Mouse (Mus musculus) CD4-positive, CD25-positive, alpha-beta regulatory T cell, adult 2 months (primary cell): ENCODE measurements around the gene Ube2l6.

ENCODE experiments used
- DNase-seq: peaks from one replicate; pipeline ENCODE4 v3.0.0-alpha.2; 2012; ENCODE audit warnings: low read depth, low spot score

The Ube2l6 gene

GRCm38 (mm10) chr2:84798493-84798921, at the start of gene Ube2l6:
Ube2l6 (plus strand) TSS chr2:84798828.
- DNase-seq, result peak; percentile 75

- DNase-seq, result no peak
Observed at GRCm38 (mm10) chr2:84750115-84750514, 48.5 kb upstream of the Ube2l6 start.

GRCm38 (mm10) chr2:84756245-84756644, 42.4 kb upstream of the Ube2l6 start:
- no peak for DNase-seq

GRCm38 (mm10) chr2:84757026-84757682, 41.5 kb upstream of the Ube2l6 start:
- no peak for DNase-seq

- DNase-seq, result peak; percentile 54
Observed at GRCm38 (mm10) chr2:84758542-84759127, 40.0 kb upstream of the Ube2l6 start.

GRCm38 (mm10) chr2:84760777-84761176, 37.9 kb upstream of the Ube2l6 start:
- DNase-seq, result no peak

GRCm38 (mm10) chr2:84761309-84761708, 37.3 kb upstream of the Ube2l6 start:
- DNase-seq, result no peak

GRCm38 (mm10) chr2:84761840-84762239, 36.8 kb upstream of the Ube2l6 start:
- DNase-seq, result no peak

GRCm38 (mm10) chr2:84762295-84762694, 36.3 kb upstream of the Ube2l6 start:
- DNase-seq, result no peak

GRCm38 (mm10) chr2:84762818-84763217, 35.8 kb upstream of the Ube2l6 start:
- no peak for DNase-seq

- DNase-seq, result no peak
Observed at GRCm38 (mm10) chr2:84770501-84770900, 28.1 kb upstream of the Ube2l6 start.

GRCm38 (mm10) chr2:84772454-84772853, 26.2 kb upstream of the Ube2l6 start:
- no peak for DNase-seq

- no peak for DNase-seq
Observed at GRCm38 (mm10) chr2:84773195-84773594, 25.4 kb upstream of the Ube2l6 start.

- DNase-seq, result no peak
Observed at GRCm38 (mm10) chr2:84774751-84775150, 23.9 kb upstream of the Ube2l6 start.

GRCm38 (mm10) chr2:84775241-84775640, 23.4 kb upstream of the Ube2l6 start, which contains the start of gene Serping1:
Serping1 (minus strand) TSS chr2:84775444.
- DNase-seq, result no peak

GRCm38 (mm10) chr2:84775665-84776064, 23.0 kb upstream of the Ube2l6 start:
- no peak for DNase-seq

GRCm38 (mm10) chr2:84777706-84778105, 20.9 kb upstream of the Ube2l6 start:
- DNase-seq, result no peak

- DNase-seq, result peak; percentile 74
Observed at GRCm38 (mm10) chr2:84779210-84779609, 19.4 kb upstream of the Ube2l6 start.

GRCm38 (mm10) chr2:84783315-84783714, 15.3 kb upstream of the Ube2l6 start:
- no peak for DNase-seq

GRCm38 (mm10) chr2:84783840-84784566, 14.6 kb upstream of the Ube2l6 start:
- no peak for DNase-seq

GRCm38 (mm10) chr2:84788316-84788715, 10.3 kb upstream of the Ube2l6 start:
- no peak for DNase-seq

GRCm38 (mm10) chr2:84790418-84790817, 8.2 kb upstream of the Ube2l6 start:
- DNase-seq, result no peak

GRCm38 (mm10) chr2:84792516-84792915, 6.1 kb upstream of the Ube2l6 start:
- DNase-seq, result no peak
